Mouse (Mus musculus): ENCODE results near the gene Ms4a6b. TPM values are rescaled to one million over a fixed set of nuclear protein-coding genes. Genes with fewer than 3 reads are reported as not detected.
"Not testable (repeated sequence)": the region's sequence is repeated elsewhere in the genome, so short reads cannot be mapped to it uniquely, and the experiment has no call there.

The Ms4a6b gene
- polyA plus RNA-seq, 1 experiment from 2014 or later: 4.2 TPM

GRCm38 (mm10) chr19:11496361-11496760, 20.0 kb upstream of the Ms4a6b start:
- WGBS: 84% methylated on average over 6 of the region's 6 CpGs
- Histone ChIP-seq H3K27ac (no peak overlapping the region), H3K9ac (no peak overlapping the region), H3K9me3 (replicated peaks) (no peaks in the 10 kb centered on the region), H3K4me3 (no peak overlapping the region), H3K27me3 (no peaks in the 10 kb centered on the region), H3K36me3 (no peaks in the 10 kb centered on the region), H3K4me1 (no peaks in the 10 kb centered on the region), H3K4me2 (replicated peaks) (no peak overlapping the region)
- no peak for ATAC-seq (ENCODE audit: low FRiP score)

- H3K9ac ChIP-seq; H3K4me3 ChIP-seq; H3K4me1 ChIP-seq; H3K36me3 ChIP-seq; H3K27me3 ChIP-seq; ATAC-seq (ENCODE audit: low FRiP score); H3K9me3 ChIP-seq (replicated peaks); H3K27ac ChIP-seq; H3K4me2 ChIP-seq (replicated peaks): not testable (repeated sequence)
- 88% methylated on average over 1 of the region's 1 CpGs for WGBS
These were observed 19.0 kb upstream of the Ms4a6b start for GRCm38 (mm10) chr19:11497300-11497699.

GRCm38 (mm10) chr19:11500796-11501195, 15.5 kb upstream of the Ms4a6b start:
- WGBS: 88% methylated on average over 1 of the region's 1 CpGs
- H3K4me2 ChIP-seq (replicated peaks): no peak overlapping the region

GRCm38 (mm10) chr19:11501326-11501725, 15.0 kb upstream of the Ms4a6b start:
- H3K9ac ChIP-seq: no peak overlapping the region
- no peaks in the 10 kb centered on the region for H3K36me3 ChIP-seq
- H3K27ac ChIP-seq: no peak overlapping the region
- no peak for ATAC-seq (ENCODE audit: low FRiP score)
- 90% methylated on average over 4 of the region's 4 CpGs for WGBS
- no peak overlapping the region for H3K4me2 ChIP-seq (replicated peaks)
- H3K9me3 ChIP-seq (replicated peaks): no peaks in the 10 kb centered on the region
- H3K4me3 ChIP-seq: no peak overlapping the region
- no peaks in the 10 kb centered on the region for H3K4me1 ChIP-seq
- H3K27me3 ChIP-seq: no peaks in the 10 kb centered on the region

More at GRCm38 (mm10) chr19:11500796-11501195, 15.5 kb upstream of the Ms4a6b start:
- Histone ChIP-seq H3K36me3 (no peaks in the 10 kb centered on the region), H3K27ac (no peak overlapping the region), H3K4me3 (no peak overlapping the region), H3K27me3 (no peaks in the 10 kb centered on the region), H3K9ac (no peak overlapping the region), H3K4me1 (no peaks in the 10 kb centered on the region), H3K9me3 (replicated peaks) (no peaks in the 10 kb centered on the region)
- no peak for ATAC-seq (ENCODE audit: low FRiP score)

- Histone ChIP-seq H3K36me3 (no peaks in the 10 kb centered on the region), H3K4me1 (no peaks in the 10 kb centered on the region), H3K9me3 (replicated peaks) (no peaks in the 10 kb centered on the region), H3K27me3 (no peaks in the 10 kb centered on the region), H3K4me3 (no peak overlapping the region), H3K4me2 (replicated peaks) (no peak overlapping the region), H3K27ac (no peak overlapping the region), H3K9ac (no peak overlapping the region)
- 81% methylated on average over 1 of the region's 1 CpGs for WGBS
- no peak for ATAC-seq (ENCODE audit: low FRiP score)
These were observed 11.5 kb upstream of the Ms4a6b start for GRCm38 (mm10) chr19:11504857-11505256.

- no peaks in the 10 kb centered on the region for H3K4me1 ChIP-seq
- no peak for ATAC-seq (ENCODE audit: low FRiP score)
- no peaks in the 10 kb centered on the region for H3K27me3 ChIP-seq
- no peak overlapping the region for H3K27ac ChIP-seq
- H3K4me2 ChIP-seq (replicated peaks): no peak overlapping the region
- no peaks in the 10 kb centered on the region for H3K36me3 ChIP-seq
- no peaks in the 10 kb centered on the region for H3K9me3 ChIP-seq (replicated peaks)
- H3K4me3 ChIP-seq: no peak overlapping the region
- WGBS: 65% methylated on average over 1 of the region's 1 CpGs
- no peak overlapping the region for H3K9ac ChIP-seq
These were observed 2.9 kb upstream of the Ms4a6b start for GRCm38 (mm10) chr19:11513458-11513857.

- no peak for ATAC-seq (ENCODE audit: low FRiP score)
- Histone ChIP-seq H3K27me3 (no peaks in the 10 kb centered on the region), H3K36me3 (no peaks in the 10 kb centered on the region), H3K4me1 (no peaks in the 10 kb centered on the region), H3K27ac (no peak overlapping the region), H3K4me3 (no peak overlapping the region), H3K9ac (no peak overlapping the region), H3K4me2 (replicated peaks) (no peak overlapping the region), H3K9me3 (replicated peaks) (no peaks in the 10 kb centered on the region)
- WGBS: 73% methylated on average over 4 of the region's 4 CpGs
These were observed 533 bp downstream of the Ms4a6b start for GRCm38 (mm10) chr19:11516845-11517244.

GRCm38 (mm10) chr19:11517373-11517772, 1.1 kb downstream of the Ms4a6b start:
- H3K27me3 ChIP-seq; H3K4me3 ChIP-seq; H3K4me2 ChIP-seq (replicated peaks); H3K4me1 ChIP-seq; H3K27ac ChIP-seq; H3K36me3 ChIP-seq; H3K9ac ChIP-seq; H3K9me3 ChIP-seq (replicated peaks); ATAC-seq (ENCODE audit: low FRiP score): not testable (repeated sequence)
- WGBS: 62% methylated on average over 1 of the region's 1 CpGs

- H3K36me3 ChIP-seq; H3K4me1 ChIP-seq; H3K4me2 ChIP-seq (replicated peaks); H3K9ac ChIP-seq; H3K4me3 ChIP-seq; ATAC-seq (ENCODE audit: low FRiP score); H3K27ac ChIP-seq; H3K27me3 ChIP-seq; H3K9me3 ChIP-seq (replicated peaks): not testable (repeated sequence)
- WGBS: 88% methylated on average over 2 of the region's 2 CpGs
These were observed 2.0 kb downstream of the Ms4a6b start for GRCm38 (mm10) chr19:11518356-11518755.

- H3K9me3 ChIP-seq (replicated peaks): no peaks in the 10 kb centered on the region
- H3K27me3 ChIP-seq: no peaks in the 10 kb centered on the region
- ATAC-seq (ENCODE audit: low FRiP score): no peak
- no peaks in the 10 kb centered on the region for H3K4me1 ChIP-seq
- H3K4me3 ChIP-seq: no peak overlapping the region
- H3K27ac ChIP-seq: no peak overlapping the region
- no peaks in the 10 kb centered on the region for H3K36me3 ChIP-seq
- WGBS: 89% methylated on average over 3 of the region's 3 CpGs
- H3K9ac ChIP-seq: no peak overlapping the region
- H3K4me2 ChIP-seq (replicated peaks): no peak overlapping the region
These were observed 3.8 kb downstream of the Ms4a6b start for GRCm38 (mm10) chr19:11520146-11520545.

- no peak for ATAC-seq (ENCODE audit: low FRiP score)
- WGBS: 87% methylated on average over 1 of the region's 1 CpGs
- H3K9ac ChIP-seq: no peak overlapping the region
These were observed 17.1 kb downstream of the Ms4a6b start for GRCm38 (mm10) chr19:11533421-11533820.

GRCm38 (mm10) chr19:11533888-11534445, 17.7 kb downstream of the Ms4a6b start:
- H3K4me3 ChIP-seq: no peak overlapping the region
- no peaks in the 10 kb centered on the region for H3K27me3 ChIP-seq
- no peak overlapping the region for H3K27ac ChIP-seq
- WGBS: 67% methylated on average over 2 of the region's 2 CpGs
- no peak overlapping the region for H3K9ac ChIP-seq
- H3K4me2 ChIP-seq (replicated peaks): no peak overlapping the region
- H3K4me1 ChIP-seq: no peaks in the 10 kb centered on the region
- H3K36me3 ChIP-seq: no peaks in the 10 kb centered on the region
- H3K9me3 ChIP-seq (replicated peaks): no peaks in the 10 kb centered on the region
- ATAC-seq (ENCODE audit: low FRiP score): no peak

More at GRCm38 (mm10) chr19:11533421-11533820, 17.1 kb downstream of the Ms4a6b start:
- no peak overlapping the region for H3K4me3 ChIP-seq
- H3K9me3 ChIP-seq (replicated peaks): no peaks in the 10 kb centered on the region
- no peaks in the 10 kb centered on the region for H3K27me3 ChIP-seq
- H3K4me2 ChIP-seq (replicated peaks): no peak overlapping the region
- H3K4me1 ChIP-seq: no peaks in the 10 kb centered on the region
- no peaks in the 10 kb centered on the region for H3K36me3 ChIP-seq
- no peak overlapping the region for H3K27ac ChIP-seq

- Histone ChIP-seq H3K9ac (no peak within 1 kb of the TSS), H3K4me1 (no peaks in the 10 kb centered on the region), H3K9me3 (replicated peaks) (no peaks in the 10 kb centered on the region), H3K27ac (no peak within 1 kb of the TSS), H3K27me3 (no peaks in the 10 kb centered on the region), H3K36me3 (no peaks in the 10 kb centered on the region), H3K4me3 (no peak within 1 kb of the TSS), H3K4me2 (replicated peaks) (no peak within 1 kb of the TSS)
- WGBS: 9% methylated on average over 7 of the region's 7 CpGs
- ATAC-seq (ENCODE audit: low FRiP score): no peak
These were observed 20.3 kb downstream of the Ms4a6b start, which contains the start of gene Ms4a4d for GRCm38 (mm10) chr19:11536593-11536992. Gene Ms4a4d (plus strand): TSS chr19:11536801.

Data from hindbrain, embryonic 12.5 days (tissue).